Mouse (Mus musculus): Measurements from ENCODE around the gene R3hdm4. TPM values are rescaled to one million over a fixed set of nuclear protein-coding genes. Genes with fewer than 3 reads are reported as not detected.
"Not testable (repeated sequence)": the region's sequence is repeated elsewhere in the genome, so short reads cannot be mapped to it uniquely, and the experiment has no call there.

R3hdm4 gene
- polyA plus RNA-seq (2015; fragmentation: Nextera tagmentation; extraction: Ambion mirVana) = 108 and 116 TPM in 2 replicates

- Histone ChIP-seq H3K9ac (peak within 1 kb of the TSS; percentile 23; the same call in 1 of the 2 replicates), H3K4me3 (replicated peaks) (peak within 1 kb of the TSS; percentile 31), H3K36me3 (no peaks in the 10 kb centered on the region), H3K4me1 (replicated peaks) (peaks cover 47% of the 10 kb centered on the region), H3K27ac (no peak within 1 kb of the TSS), H3K4me2 (replicated peaks) (peak within 1 kb of the TSS; percentile 72), H3K27me3 (replicated peaks) (peaks cover 60% of the 10 kb centered on the region), H3K9me3 (no peaks in the 10 kb centered on the region)
- 4% methylated on average over 40 of the region's 41 CpGs for WGBS
- ATAC-seq = 0 out of 2 replicates have a peak, but pooled peaks have one; percentile 8
These were observed at the start of gene R3hdm4 for GRCm38 (mm10) chr10:79920958-79921535. R3hdm4 (minus strand) TSS chr10:79921208.

- peak within 1 kb of the TSS; percentile 88 for H3K4me2 ChIP-seq (replicated peaks)
- H3K4me1 ChIP-seq (replicated peaks) = peaks cover 9% of the 10 kb centered on the region
- H3K9me3 ChIP-seq = no peaks in the 10 kb centered on the region
- no peak for ATAC-seq
- peaks cover 29% of the 10 kb centered on the region for H3K36me3 ChIP-seq
- no peak within 1 kb of the TSS for H3K27ac ChIP-seq
- H3K9ac ChIP-seq = peak within 1 kb of the TSS; percentile 52
- H3K27me3 ChIP-seq (replicated peaks) = peaks cover 33% of the 10 kb centered on the region
- peak within 1 kb of the TSS; percentile 43 for H3K4me3 ChIP-seq (replicated peaks)
- 6% methylated on average over 47 of the region's 47 CpGs for WGBS
These were observed 49.6 kb upstream of the R3hdm4 start, which contains the start of gene Grin3b for GRCm38 (mm10) chr10:79970415-79971182. Grin3b (plus strand) TSS chr10:79970715.

- H3K4me2 ChIP-seq (replicated peaks) = no peak overlapping the region
- 16% methylated on average over 3 of the region's 3 CpGs for WGBS
- peaks cover 9% of the 10 kb centered on the region for H3K4me1 ChIP-seq (replicated peaks)
- no peaks in the 10 kb centered on the region for H3K9me3 ChIP-seq
- H3K4me3 ChIP-seq (replicated peaks) = no peak overlapping the region
- no peak for ATAC-seq
- H3K36me3 ChIP-seq = peaks cover 36% of the 10 kb centered on the region
- no peak overlapping the region for H3K27ac ChIP-seq
- H3K9ac ChIP-seq = no peak overlapping the region
- peaks cover 33% of the 10 kb centered on the region for H3K27me3 ChIP-seq (replicated peaks)
These were observed 48.1 kb upstream of the R3hdm4 start for GRCm38 (mm10) chr10:79969124-79969568.

- no peak for ATAC-seq
- Histone ChIP-seq H3K4me3 (replicated peaks) (no peak overlapping the region), H3K4me1 (replicated peaks) (peaks cover 9% of the 10 kb centered on the region), H3K27ac (no peak overlapping the region), H3K36me3 (peaks cover 37% of the 10 kb centered on the region), H3K9me3 (no peaks in the 10 kb centered on the region), H3K4me2 (replicated peaks) (no peak overlapping the region), H3K27me3 (replicated peaks) (peaks cover 33% of the 10 kb centered on the region), H3K9ac (no peak overlapping the region)
- 72% methylated on average over 1 of the region's 1 CpGs for WGBS
These were observed 47.2 kb upstream of the R3hdm4 start for GRCm38 (mm10) chr10:79968181-79968580.

GRCm38 (mm10) chr10:79966886-79967400 is 45.9 kb upstream of the R3hdm4 start:
- no peak for ATAC-seq
- WGBS = 95% methylated on average over 5 of the region's 5 CpGs
- peaks cover 26% of the 10 kb centered on the region for H3K27me3 ChIP-seq (replicated peaks)
- H3K4me1 ChIP-seq (replicated peaks) = peaks cover 9% of the 10 kb centered on the region
- no peak overlapping the region for H3K9ac ChIP-seq
- H3K4me3 ChIP-seq (replicated peaks) = no peak overlapping the region
- H3K27ac ChIP-seq = no peak overlapping the region
- no peaks in the 10 kb centered on the region for H3K9me3 ChIP-seq
- peaks cover 43% of the 10 kb centered on the region for H3K36me3 ChIP-seq
- no peak overlapping the region for H3K4me2 ChIP-seq (replicated peaks)

GRCm38 (mm10) chr10:79965325-79965724 is 44.3 kb upstream of the R3hdm4 start:
- H3K27me3 ChIP-seq (replicated peaks) = peaks cover 10% of the 10 kb centered on the region; the same call in 1 of the 2 replicates
- H3K9ac ChIP-seq = no peak overlapping the region
- H3K9me3 ChIP-seq = no peaks in the 10 kb centered on the region
- no peak overlapping the region for H3K4me2 ChIP-seq (replicated peaks)
- no peak overlapping the region for H3K27ac ChIP-seq
- H3K4me3 ChIP-seq (replicated peaks) = no peak overlapping the region
- peaks cover 7% of the 10 kb centered on the region; the same call in 1 of the 2 replicates for H3K4me1 ChIP-seq (replicated peaks)
- no peak for ATAC-seq
- peaks cover 43% of the 10 kb centered on the region for H3K36me3 ChIP-seq
- WGBS = 82% methylated on average over 5 of the region's 5 CpGs

- WGBS = 94% methylated on average over 7 of the region's 7 CpGs
- Histone ChIP-seq H3K27ac (no peak overlapping the region), H3K4me3 (replicated peaks) (no peak overlapping the region), H3K36me3 (peaks cover 43% of the 10 kb centered on the region), H3K4me1 (replicated peaks) (peaks cover 7% of the 10 kb centered on the region; the same call in 1 of the 2 replicates), H3K4me2 (replicated peaks) (no peak overlapping the region), H3K9ac (no peak overlapping the region), H3K27me3 (replicated peaks) (0 out of 2 replicates have a peak, but pooled peaks cover 7% of the 10 kb centered on the region), H3K9me3 (no peaks in the 10 kb centered on the region)
- ATAC-seq = no peak
These were observed 43.7 kb upstream of the R3hdm4 start for GRCm38 (mm10) chr10:79964727-79965126.

GRCm38 (mm10) chr10:79960671-79961294 is 39.8 kb upstream of the R3hdm4 start:
- Histone ChIP-seq H3K9me3 (no peaks in the 10 kb centered on the region), H3K27ac (peak overlapping the region; percentile 75; the same call in 1 of the 2 replicates), H3K4me2 (replicated peaks) (peak overlapping the region; percentile 72), H3K27me3 (replicated peaks) (no peaks in the 10 kb centered on the region), H3K36me3 (peaks cover 19% of the 10 kb centered on the region), H3K4me1 (replicated peaks) (peaks cover 13% of the 10 kb centered on the region; the same call in 1 of the 2 replicates), H3K9ac (peak overlapping the region; percentile 77), H3K4me3 (replicated peaks) (peak overlapping the region; percentile 72)
- no peak for ATAC-seq
- 15% methylated on average over 10 of the region's 10 CpGs for WGBS

- Histone ChIP-seq H3K9ac (peak within 1 kb of the TSS; percentile 77), H3K4me3 (replicated peaks) (peak within 1 kb of the TSS; percentile 72), H3K4me1 (replicated peaks) (peaks cover 14% of the 10 kb centered on the region; the same call in 1 of the 2 replicates), H3K27me3 (replicated peaks) (no peaks in the 10 kb centered on the region), H3K4me2 (replicated peaks) (peak within 1 kb of the TSS; percentile 72), H3K36me3 (peaks cover 16% of the 10 kb centered on the region), H3K9me3 (no peaks in the 10 kb centered on the region), H3K27ac (peak within 1 kb of the TSS; percentile 75)
- peak; percentile 95 for ATAC-seq
- WGBS = under 1% methylated on average over 61 of the region's 61 CpGs
These were observed 39.0 kb upstream of the R3hdm4 start, which contains the start of gene Wdr18 for GRCm38 (mm10) chr10:79959847-79960601. Wdr18 (plus strand) TSS chr10:79960152.

GRCm38 (mm10) chr10:79959412-79959811 is 38.4 kb upstream of the R3hdm4 start:
- ATAC-seq = 0 out of 2 replicates have a peak, but pooled peaks have one; percentile 35
- not testable (repeated sequence) for H3K9me3 ChIP-seq; H3K27me3 ChIP-seq (replicated peaks); H3K27ac ChIP-seq; H3K9ac ChIP-seq; H3K36me3 ChIP-seq
- Histone ChIP-seq H3K4me3 (replicated peaks) (peak overlapping the region; percentile 72; the same call in 1 of the 2 replicates), H3K4me2 (replicated peaks) (peak overlapping the region; percentile 22), H3K4me1 (replicated peaks) (peaks cover 14% of the 10 kb centered on the region; the same call in 1 of the 2 replicates)
- 30% methylated on average over 10 of the region's 10 CpGs for WGBS

- 8% methylated on average over 21 of the region's 21 CpGs for WGBS
- Histone ChIP-seq H3K9ac (no peak overlapping the region), H3K4me2 (replicated peaks) (peak overlapping the region; percentile 53), H3K27ac (0 out of 2 replicates have a peak overlapping the region, but pooled peaks have one; percentile 40), H3K4me1 (replicated peaks) (peaks cover 14% of the 10 kb centered on the region; the same call in 1 of the 2 replicates), H3K4me3 (replicated peaks) (no peak overlapping the region; the same call in 1 of the 2 replicates), H3K36me3 (0 out of 2 replicates have a peak, but pooled peaks cover 5% of the 10 kb centered on the region), H3K27me3 (replicated peaks) (no peaks in the 10 kb centered on the region), H3K9me3 (no peaks in the 10 kb centered on the region)
- 0 out of 2 replicates have a peak, but pooled peaks have one; percentile 9 for ATAC-seq
These were observed 37.3 kb upstream of the R3hdm4 start for GRCm38 (mm10) chr10:79958140-79958816.
